Mouse (Mus musculus) liver, embryonic 14.5 days (tissue): ENCODE results near the gene Tor4a.

Experiments
- CTCF ChIP-seq: IDR thresholded peaks from 2 replicates; pipeline ENCODE4 v1.5.1; 2016; ENCODE audit warnings: antibody characterized with exemption, low read depth, control low read depth
- EP300 ChIP-seq: IDR thresholded peaks from 2 replicates; pipeline ENCODE4 v1.6.1; 2016; ENCODE audit warnings: antibody characterized with exemption, low read depth

DNA sequence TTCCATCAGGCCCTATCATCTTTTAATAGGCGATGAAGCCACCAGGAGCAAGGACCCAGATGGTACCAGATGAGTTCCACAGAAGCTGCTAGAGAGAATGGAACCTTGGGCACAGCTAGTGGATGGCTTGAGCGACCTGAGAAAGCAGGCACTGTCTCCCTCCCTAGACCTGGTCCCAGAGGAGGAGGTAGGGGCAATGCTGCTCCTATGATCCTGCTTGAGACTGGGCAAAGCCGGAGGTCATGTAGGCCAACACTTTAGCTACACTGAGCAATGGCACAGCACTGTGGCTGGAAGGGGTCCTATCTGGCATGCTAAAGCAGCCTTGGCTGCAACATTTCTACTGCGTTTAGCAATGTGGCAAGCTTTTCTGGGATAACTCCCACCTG lies 21.0 kb downstream of the Tor4a start:
- no peak for TF ChIP-seq CTCF
- no peak for TF ChIP-seq EP300
